Mouse (Mus musculus): ENCODE measurements around the gene Lrrc26.

DNA sequence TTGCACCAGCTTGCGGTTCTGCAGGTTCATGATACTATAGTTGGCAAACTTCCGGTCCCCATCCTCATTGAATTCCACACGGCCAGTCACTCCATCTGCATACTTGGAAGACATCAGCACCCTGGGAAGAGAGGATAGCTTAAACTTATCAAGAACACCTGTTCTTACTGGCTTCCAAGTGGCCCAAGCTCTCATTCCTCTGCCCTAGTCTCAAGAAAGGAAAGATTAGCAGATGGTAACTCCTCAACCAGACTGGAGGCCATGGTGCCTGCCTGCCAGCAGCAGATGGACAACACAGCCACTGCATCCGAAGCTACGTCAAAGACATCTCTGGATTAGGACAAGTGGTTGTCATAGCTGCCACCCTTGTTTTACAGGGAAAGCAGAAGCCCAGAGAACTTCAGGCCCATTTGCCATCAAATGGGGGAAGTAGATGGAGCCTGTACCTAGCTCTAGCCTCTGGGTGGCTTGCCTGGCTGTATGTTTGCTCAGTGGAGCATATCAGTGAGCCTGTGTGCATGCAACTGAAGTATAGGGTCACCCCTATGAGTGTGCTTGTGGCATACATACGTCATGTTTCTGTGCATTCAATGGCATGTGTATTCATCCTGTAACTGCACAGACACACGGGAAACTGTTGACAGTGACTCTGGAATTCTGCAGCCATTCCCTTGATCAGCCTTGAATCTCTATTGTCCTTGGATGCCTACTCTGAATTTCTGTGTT is 14.4 kb downstream of the Lrrc26 start:
- TF ChIP-seq CTCF (IDR thresholded peaks at IDR 0.05; ENCODE audit: insufficient read depth, low read depth, low read length), result no peak
- TF ChIP-seq POLR2A (IDR thresholded peaks at IDR 0.05; ENCODE audit: insufficient read depth, low read depth, low read length), result no peak

Measured in olfactory bulb, adult 2 months (tissue).